Mouse (Mus musculus) midbrain, embryonic 11.5 days (tissue): Measurements from ENCODE around the gene Mybph. TPM values are rescaled to one million over a fixed set of nuclear protein-coding genes. Genes with fewer than 3 reads are reported as not detected.

Experiments used
- ATAC-seq: fragments of 200-750 bp; cut with Nextera tagmentation; 2 replicates; pipeline ENCODE4 v1.8.0; 2017; ENCODE audit warnings: moderate TSS enrichment, moderate library complexity; ENCODE audit not compliant: low FRiP score
- DNase-seq: peaks from one replicate; pipeline ENCODE4 v3.0.0; 2015; ENCODE audit warnings: low spot score; ENCODE audit errors: missing footprints
- H3K27ac ChIP-seq: fragments of 300-500 bp; sonication (generic); 2 replicates; pipeline ENCODE4 v1.5.1; 2014; ENCODE audit warnings: low read depth, low read length
- H3K27me3 ChIP-seq: fragments of 300-500 bp; sonication (generic); 2 replicates; pipeline ENCODE4 v1.6.1; 2014; ENCODE audit warnings: mild to moderate bottlenecking, low read length, moderate library complexity, mixed read lengths; ENCODE audit not compliant: control insufficient read depth, insufficient read depth
- H3K36me3 ChIP-seq: fragments of 300-500 bp; sonication (generic); 2 replicates; pipeline ENCODE4 v1.6.1; 2014; ENCODE audit warnings: mild to moderate bottlenecking, low read length, moderate library complexity, mixed read lengths; ENCODE audit not compliant: control insufficient read depth, insufficient read depth
- H3K4me1 ChIP-seq: fragments of 300-500 bp; sonication (generic); 2 replicates; pipeline ENCODE4 v1.6.1; 2014; ENCODE audit warnings: low read length; ENCODE audit not compliant: control insufficient read depth, insufficient read depth
- H3K4me2 ChIP-seq: fragments of 300-500 bp; sonication (generic); 2 replicates; pipeline ENCODE4 v1.6.1; 2014; ENCODE audit warnings: mild to moderate bottlenecking, moderate library complexity
- H3K4me3 ChIP-seq: fragments of 300-500 bp; sonication (generic); 2 replicates; pipeline ENCODE4 v1.5.1; 2014; ENCODE audit warnings: low read depth, low read length
- H3K9ac ChIP-seq: fragments of 300-500 bp; sonication (generic); 2 replicates; pipeline ENCODE4 v1.6.1; 2014; ENCODE audit warnings: low read length
- H3K9me3 ChIP-seq: fragments of 300-500 bp; sonication (generic); 2 replicates; pipeline ENCODE4 v1.6.1; 2016; ENCODE audit warnings: low read length; ENCODE audit not compliant: control insufficient read depth
- WGBS: fragments of 180-500 bp; shearing (Covaris S2); extraction: QIAGEN DNeasy Blood & Tissue Kit; methylation state at CpG from one replicate; pipeline ENCODE4 v1.1.7; 2014; 5-methylcytosine and 5-hydroxymethylcytosine counted together
- polyA plus RNA-seq: library from polyadenylated mRNA; unstranded; fragments of >200 nt; fragmentation: Nextera tagmentation; extraction: Ambion mirVana; gene quantifications from 2 replicates; pipeline ENCODE4 v1.2.1, GENCODE M21; 2014

The Mybph gene
- polyA plus RNA-seq, 1 experiment from 2014 or later, result 0.12 TPM

DNA sequence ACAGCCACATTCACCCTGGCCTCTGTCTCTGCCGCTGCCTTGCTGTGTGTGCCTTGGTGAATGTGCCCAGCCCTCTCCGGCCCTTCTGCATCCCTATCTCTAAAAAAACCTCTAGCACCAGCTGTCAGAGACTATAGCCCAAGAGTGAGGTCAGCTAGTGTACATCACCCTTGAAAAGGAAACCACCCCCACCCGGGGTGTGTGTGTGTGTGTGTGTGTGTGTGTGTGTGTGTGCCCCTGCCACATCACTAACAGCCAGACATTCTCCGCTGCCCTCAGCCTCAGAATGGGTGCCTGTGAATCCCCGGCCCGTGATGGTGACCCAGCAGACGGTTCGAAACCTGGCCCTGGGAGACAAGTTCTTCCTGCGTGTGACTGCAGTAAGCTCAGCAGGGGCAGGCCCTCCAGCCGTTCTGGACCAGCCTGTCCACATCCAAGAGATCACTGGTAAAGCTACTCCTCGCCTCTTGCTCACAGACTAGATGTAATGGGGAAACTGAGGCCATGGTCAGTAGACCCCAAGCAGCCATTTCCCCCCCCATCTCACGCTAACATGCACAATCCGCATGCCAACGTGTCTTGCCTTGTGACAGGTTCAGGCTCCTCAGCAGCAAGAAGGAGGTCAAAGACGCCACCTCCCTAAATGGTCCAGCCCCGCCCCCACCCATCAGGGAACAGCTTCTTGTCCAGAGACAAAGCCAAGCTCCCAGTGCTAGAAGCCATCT, 1.2 kb downstream of the Mybph start:
- Histone ChIP-seq H3K4me3 (no peak overlapping the region), H3K4me1 (no peaks in the 10 kb centered on the region), H3K4me2 (no peak overlapping the region), H3K27me3 (no peaks in the 10 kb centered on the region), H3K36me3 (no peaks in the 10 kb centered on the region), H3K27ac (no peak overlapping the region), H3K9me3 (no peaks in the 10 kb centered on the region), H3K9ac (no peak overlapping the region)
- WGBS, result 79% methylated on average over 16 of the region's 16 CpGs
- no peak for DNase-seq
- ATAC-seq, result no peak

DNA sequence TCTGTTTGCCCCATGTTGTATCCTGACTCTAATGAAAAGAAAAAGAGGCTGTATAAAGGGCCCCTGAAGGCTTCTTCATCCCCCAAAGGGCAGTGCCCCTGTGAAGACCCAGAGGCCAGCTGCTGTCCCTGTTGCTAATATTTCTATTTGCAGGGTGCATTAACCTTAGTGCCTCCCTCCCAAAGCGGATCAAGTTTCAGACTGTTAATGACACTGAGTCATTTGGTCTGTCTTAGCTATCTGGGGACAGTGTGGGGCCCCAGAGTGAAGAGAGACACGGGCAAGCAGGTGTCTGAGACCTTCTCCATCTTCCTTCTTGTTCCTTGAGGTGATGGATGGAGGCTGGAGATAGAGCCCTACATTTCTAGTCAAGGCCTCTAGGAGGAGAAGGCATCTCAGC, 1.9 kb downstream of the Mybph start:
- Histone ChIP-seq H3K27me3 (no peaks in the 10 kb centered on the region), H3K9ac (no peak overlapping the region), H3K4me3 (no peak overlapping the region), H3K36me3 (no peaks in the 10 kb centered on the region), H3K9me3 (no peaks in the 10 kb centered on the region), H3K4me1 (no peaks in the 10 kb centered on the region), H3K27ac (no peak overlapping the region), H3K4me2 (no peak overlapping the region)
- 77% methylated on average over 2 of the region's 2 CpGs for WGBS
- DNase-seq (no peak), ATAC-seq (no peak)

DNA sequence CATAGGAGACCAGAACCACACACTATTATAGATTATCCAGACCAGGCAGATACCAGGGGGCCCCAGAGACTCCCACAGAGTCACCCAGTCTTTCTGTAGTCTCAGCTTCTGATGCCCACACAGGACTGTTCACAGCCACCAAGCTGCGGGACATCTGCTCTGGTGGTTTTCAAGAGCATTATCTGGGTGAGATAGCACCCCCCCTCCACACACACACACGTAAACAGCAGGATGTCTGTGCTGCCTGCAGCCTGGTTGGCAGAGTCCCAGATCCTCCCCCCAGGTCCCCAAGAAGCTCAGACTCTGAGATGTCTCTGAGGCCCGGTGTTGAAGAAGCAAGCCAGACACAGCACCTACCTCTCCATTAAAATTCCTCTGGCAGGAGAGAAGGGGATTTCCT, 2.3 kb downstream of the Mybph start:
- no peaks in the 10 kb centered on the region for H3K4me1 ChIP-seq
- no peak overlapping the region for H3K9ac ChIP-seq
- H3K9me3 ChIP-seq, result no peaks in the 10 kb centered on the region
- 82% methylated on average over 3 of the region's 3 CpGs for WGBS
- peak; percentile 57 for DNase-seq
- H3K27me3 ChIP-seq, result no peaks in the 10 kb centered on the region
- no peak for ATAC-seq
- H3K4me2 ChIP-seq, result no peak overlapping the region
- H3K27ac ChIP-seq, result no peak overlapping the region
- no peaks in the 10 kb centered on the region for H3K36me3 ChIP-seq
- no peak overlapping the region for H3K4me3 ChIP-seq

DNA sequence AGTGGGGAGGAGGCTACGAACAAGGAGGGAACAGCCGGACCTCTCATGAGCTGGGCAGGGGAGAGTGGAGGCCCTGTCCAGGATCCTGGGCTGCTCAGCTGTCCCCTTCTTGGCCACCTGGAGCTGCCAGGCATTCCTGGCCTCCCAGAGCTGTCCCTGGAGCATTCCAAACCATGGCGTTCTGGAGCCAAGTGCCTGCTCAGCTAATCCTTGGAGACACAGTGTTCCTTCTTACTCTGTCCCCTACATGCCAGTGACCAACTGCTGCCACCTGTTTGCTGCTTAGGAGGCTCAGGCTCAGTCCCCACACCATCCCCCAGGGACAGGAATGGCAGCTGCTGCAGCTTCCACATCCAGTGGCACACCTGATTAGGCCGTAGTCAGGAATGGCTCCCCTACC, 2.7 kb downstream of the Mybph start:
- Histone ChIP-seq H3K36me3 (no peaks in the 10 kb centered on the region), H3K27ac (no peak overlapping the region), H3K4me3 (no peak overlapping the region), H3K4me2 (no peak overlapping the region), H3K4me1 (no peaks in the 10 kb centered on the region), H3K27me3 (no peaks in the 10 kb centered on the region), H3K9me3 (no peaks in the 10 kb centered on the region), H3K9ac (no peak overlapping the region)
- peak; percentile 82 for DNase-seq
- ATAC-seq, result no peak
- 74% methylated on average over 4 of the region's 4 CpGs for WGBS

DNA sequence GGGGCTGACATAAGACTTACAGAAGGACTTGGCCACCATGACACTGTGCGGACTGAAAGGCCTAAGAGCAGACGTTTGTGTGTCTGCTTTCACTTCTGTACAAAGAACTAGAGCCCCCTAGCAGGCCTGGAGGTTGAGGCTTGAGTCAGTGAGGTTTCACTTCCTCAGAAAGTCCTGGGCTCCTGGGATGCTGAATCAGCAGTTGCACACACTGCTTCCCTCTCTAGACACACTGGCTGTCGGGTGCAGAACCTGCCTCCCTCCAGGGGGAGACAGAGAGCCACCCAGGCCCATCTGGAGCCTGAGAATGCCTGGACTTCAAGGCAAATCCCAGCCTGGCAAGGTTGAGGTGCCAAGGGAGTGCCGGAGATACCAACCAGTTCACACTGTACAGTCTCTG, 3.1 kb downstream of the Mybph start:
- no peak for ATAC-seq
- DNase-seq, result peak; percentile 83
- Histone ChIP-seq H3K4me2 (no peak overlapping the region), H3K27me3 (no peaks in the 10 kb centered on the region), H3K9me3 (no peaks in the 10 kb centered on the region), H3K4me1 (no peaks in the 10 kb centered on the region), H3K36me3 (no peaks in the 10 kb centered on the region), H3K27ac (no peak overlapping the region), H3K9ac (no peak overlapping the region), H3K4me3 (no peak overlapping the region)
- WGBS, result 70% methylated on average over 4 of the region's 4 CpGs

DNA sequence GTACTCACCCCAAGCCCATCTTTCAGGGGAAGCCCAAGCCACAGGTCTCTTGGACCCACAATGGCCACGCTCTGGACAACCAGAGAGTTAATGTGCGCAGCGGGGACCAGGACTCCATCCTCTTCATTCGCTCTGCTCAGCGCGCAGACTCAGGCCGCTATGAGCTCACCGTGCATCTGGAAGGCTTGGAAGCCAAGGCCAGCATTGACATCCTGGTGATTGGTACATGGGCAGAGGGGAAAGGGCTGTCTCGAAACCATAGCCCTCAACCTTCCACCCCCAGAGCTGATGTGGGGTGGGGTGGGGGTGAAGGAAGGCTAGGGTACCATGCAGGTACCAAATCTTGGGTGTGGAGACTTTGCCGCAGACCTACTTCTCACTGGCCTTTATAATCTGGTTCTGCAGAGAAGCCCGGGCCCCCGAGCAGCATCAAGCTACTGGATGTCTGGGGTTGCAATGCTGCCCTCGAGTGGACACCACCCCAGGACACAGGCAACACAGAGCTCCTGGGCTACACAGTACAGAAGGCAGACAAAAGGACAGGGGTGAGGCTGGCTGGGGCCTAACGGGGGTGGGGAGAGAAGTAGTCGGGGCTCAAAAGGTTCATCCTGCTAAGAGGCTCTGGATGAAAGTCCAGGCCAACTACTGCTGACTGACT, 4.2 kb downstream of the Mybph start:
- Histone ChIP-seq H3K4me1 (no peaks in the 10 kb centered on the region), H3K9me3 (no peaks in the 10 kb centered on the region), H3K9ac (no peak overlapping the region), H3K36me3 (no peaks in the 10 kb centered on the region), H3K4me3 (no peak overlapping the region), H3K27me3 (no peaks in the 10 kb centered on the region), H3K27ac (no peak overlapping the region), H3K4me2 (no peak overlapping the region)
- 81% methylated on average over 15 of the region's 15 CpGs for WGBS
- DNase-seq, result no peak
- ATAC-seq, result no peak

DNA sequence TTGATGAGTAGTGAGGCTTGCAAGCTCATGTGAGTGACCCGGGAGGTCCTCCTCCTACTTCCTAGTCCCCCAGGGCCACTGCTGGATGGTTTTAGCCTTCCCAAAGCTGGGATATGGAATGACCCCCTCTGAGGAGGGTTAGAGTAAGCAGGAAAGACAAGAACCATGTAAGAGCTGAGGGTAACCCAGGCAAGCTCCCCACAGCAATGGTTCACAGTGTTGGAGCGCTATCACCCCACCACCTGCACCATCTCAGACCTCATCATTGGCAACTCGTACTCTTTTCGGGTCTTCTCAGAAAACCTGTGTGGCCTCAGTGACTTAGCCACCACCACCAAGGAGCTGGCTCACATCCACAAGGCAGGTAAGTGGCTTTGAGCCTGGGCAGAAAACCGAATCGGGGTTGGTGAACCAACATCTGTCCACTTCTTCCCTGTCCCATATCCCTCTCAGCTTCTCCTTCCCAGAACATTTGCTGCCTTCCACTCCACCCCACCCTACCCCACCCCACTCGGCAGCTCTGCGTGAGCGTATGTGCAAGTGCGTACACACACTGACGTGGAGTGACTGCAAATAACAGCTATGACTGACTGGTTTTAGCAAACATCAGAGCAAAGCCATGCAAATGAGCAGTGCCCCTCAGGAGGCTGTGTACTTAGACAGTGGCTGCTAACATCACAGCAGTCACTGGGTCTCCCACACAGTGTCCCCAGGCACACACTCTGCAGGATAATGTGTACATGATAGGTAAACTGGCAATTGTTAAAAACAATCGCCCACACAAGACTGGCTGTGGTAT, 5.1 kb downstream of the Mybph start:
- WGBS, result 75% methylated on average over 12 of the region's 12 CpGs
- no peak overlapping the region for H3K4me2 ChIP-seq
- no peaks in the 10 kb centered on the region for H3K4me1 ChIP-seq
- DNase-seq, result no peak
- no peak for ATAC-seq
- H3K27me3 ChIP-seq, result no peaks in the 10 kb centered on the region
- H3K4me3 ChIP-seq, result no peak overlapping the region
- no peaks in the 10 kb centered on the region for H3K36me3 ChIP-seq
- no peak overlapping the region for H3K27ac ChIP-seq
- H3K9me3 ChIP-seq, result no peaks in the 10 kb centered on the region
- H3K9ac ChIP-seq, result no peak overlapping the region

DNA sequence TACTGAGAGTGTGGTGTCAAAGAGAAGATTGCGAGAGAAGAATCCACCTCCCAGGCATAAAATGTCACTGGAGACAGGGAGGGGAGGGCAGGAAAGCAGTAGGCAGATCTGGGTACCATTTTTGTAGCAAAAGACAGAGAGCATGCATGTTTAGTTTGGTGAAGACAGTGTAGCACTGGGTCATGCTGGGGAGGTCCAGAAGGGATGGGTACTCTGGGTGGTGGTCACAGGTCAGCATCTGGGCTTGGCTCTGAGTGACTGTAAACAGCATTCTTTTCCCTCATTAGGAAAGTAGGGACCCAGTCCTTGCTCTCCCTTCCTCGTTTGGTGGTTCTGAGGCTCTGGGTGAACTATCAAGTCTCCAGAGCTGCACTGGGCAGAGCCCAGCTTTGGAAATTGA, 7.2 kb downstream of the Mybph start:
- no peak overlapping the region for H3K4me2 ChIP-seq
- no peaks in the 10 kb centered on the region for H3K27me3 ChIP-seq
- 63% methylated on average over 2 of the region's 2 CpGs for WGBS
- H3K27ac ChIP-seq, result no peak overlapping the region
- no peaks in the 10 kb centered on the region for H3K4me1 ChIP-seq
- no peaks in the 10 kb centered on the region for H3K9me3 ChIP-seq
- no peak overlapping the region for H3K4me3 ChIP-seq
- no peak overlapping the region for H3K9ac ChIP-seq
- no peaks in the 10 kb centered on the region for H3K36me3 ChIP-seq
- no peak for DNase-seq
- no peak for ATAC-seq
